Mouse (Mus musculus): Measurements from ENCODE around the gene Zbtb2. TPM values are rescaled to one million over a fixed set of nuclear protein-coding genes. Genes with fewer than 3 reads are reported as not detected.

Zbtb2 gene
- polyA plus RNA-seq, 1 experiment = not detected

GRCm38 (mm10) chr10:4332228-4332979 is 55.5 kb downstream of the Zbtb2 start:
- TF ChIP-seq POLR2A (IDR thresholded peaks at IDR 0.05; ENCODE audit: insufficient read depth, low read depth, low read length) = no peak
- TF ChIP-seq CTCF (IDR thresholded peaks at IDR 0.05; ENCODE audit: insufficient read depth, low read depth, low read length) = no peak
- no peak overlapping the region for H3K4me3 ChIP-seq (ENCODE audit: insufficient read depth, low read depth, low read length)
- 0 out of 2 replicates have a peak, but pooled peaks cover 4% of the 10 kb centered on the region for H3K4me1 ChIP-seq (ENCODE audit: control insufficient read depth, insufficient read depth, low read length)
- WGBS = 89% methylated on average over 7 of the region's 7 CpGs
- H3K27ac ChIP-seq (ENCODE audit: insufficient read depth, low read depth, low read length) = no peak overlapping the region

- H3K4me1 ChIP-seq (ENCODE audit: control insufficient read depth, insufficient read depth, low read length) = no peaks in the 10 kb centered on the region
- H3K4me3 ChIP-seq (ENCODE audit: insufficient read depth, low read depth, low read length) = no peak overlapping the region
- H3K27ac ChIP-seq (ENCODE audit: insufficient read depth, low read depth, low read length) = no peak overlapping the region
- 33% methylated on average over 1 of the region's 1 CpGs for WGBS
- TF ChIP-seq POLR2A (IDR thresholded peaks at IDR 0.05; ENCODE audit: insufficient read depth, low read depth, low read length) = no peak
- TF ChIP-seq CTCF (IDR thresholded peaks at IDR 0.05; ENCODE audit: insufficient read depth, low read depth, low read length) = no peak
These were observed 60.2 kb downstream of the Zbtb2 start for GRCm38 (mm10) chr10:4327716-4328115.

- H3K4me3 ChIP-seq (ENCODE audit: insufficient read depth, low read depth, low read length) = no peak overlapping the region
- no peaks in the 10 kb centered on the region for H3K4me1 ChIP-seq (ENCODE audit: control insufficient read depth, insufficient read depth, low read length)
- 83% methylated on average over 5 of the region's 5 CpGs for WGBS
- TF ChIP-seq CTCF (IDR thresholded peaks at IDR 0.05; ENCODE audit: insufficient read depth, low read depth, low read length) (no peak), POLR2A (IDR thresholded peaks at IDR 0.05; ENCODE audit: insufficient read depth, low read depth, low read length) (no peak)
- H3K27ac ChIP-seq (ENCODE audit: insufficient read depth, low read depth, low read length) = no peak overlapping the region
These were observed 62.3 kb downstream of the Zbtb2 start for GRCm38 (mm10) chr10:4325562-4325961.

GRCm38 (mm10) chr10:4323885-4324284 is 64.0 kb downstream of the Zbtb2 start:
- whole genome bisulfite sequencing = 91% methylated on average over 8 of the region's 8 CpGs
- Histone ChIP-seq H3K27ac (ENCODE audit: insufficient read depth, low read depth, low read length) (no peak overlapping the region), H3K4me3 (ENCODE audit: insufficient read depth, low read depth, low read length) (no peak overlapping the region), H3K4me1 (ENCODE audit: control insufficient read depth, insufficient read depth, low read length) (no peaks in the 10 kb centered on the region)
- TF ChIP-seq CTCF (IDR thresholded peaks at IDR 0.05; ENCODE audit: insufficient read depth, low read depth, low read length) (no peak), POLR2A (IDR thresholded peaks at IDR 0.05; ENCODE audit: insufficient read depth, low read depth, low read length) (no peak)

Other genes starting within 250 kb of the Zbtb2 start
- gene Akap12, start 121.7 kb downstream of the Zbtb2 start, polyA plus RNA-seq (2012; ENCODE audit: insufficient read depth, insufficient read length, low replicate concordance, missing spikeins) = not detected in 2 replicates
- gene Rmnd1, start 44.3 kb upstream of the Zbtb2 start, polyA plus RNA-seq (2012; ENCODE audit: insufficient read depth, insufficient read length, low replicate concordance, missing spikeins) = not detected in 2 replicates
- 333 TPM in 1 of 2 replicates, not detected in the other for gene Armt1, start 44.4 kb upstream of the Zbtb2 start, polyA plus RNA-seq (2012; ENCODE audit: insufficient read depth, insufficient read length, low replicate concordance, missing spikeins)
- not detected in 2 replicates for gene Ccdc170, start 94.4 kb upstream of the Zbtb2 start, polyA plus RNA-seq (2012; ENCODE audit: insufficient read depth, insufficient read length, low replicate concordance, missing spikeins)
- gene Esr1, start 223.5 kb upstream of the Zbtb2 start, polyA plus RNA-seq (2012; ENCODE audit: insufficient read depth, insufficient read length, low replicate concordance, missing spikeins) = not detected in 2 replicates

Data from olfactory bulb, adult 2 months (tissue).